Mouse (Mus musculus) layer of hippocampus, adult 9-10 months (tissue): ENCODE measurements around the gene Abca8a.
"Not testable (repeated sequence)": the region's sequence is repeated elsewhere in the genome, so short reads cannot be mapped to it uniquely, and the experiment has no call there.

Experiments used
- DNase-seq: peaks from one replicate; pipeline ENCODE4 v3.0.0; 2022; ENCODE audit warnings: low spot score

The Abca8a gene

DNA sequence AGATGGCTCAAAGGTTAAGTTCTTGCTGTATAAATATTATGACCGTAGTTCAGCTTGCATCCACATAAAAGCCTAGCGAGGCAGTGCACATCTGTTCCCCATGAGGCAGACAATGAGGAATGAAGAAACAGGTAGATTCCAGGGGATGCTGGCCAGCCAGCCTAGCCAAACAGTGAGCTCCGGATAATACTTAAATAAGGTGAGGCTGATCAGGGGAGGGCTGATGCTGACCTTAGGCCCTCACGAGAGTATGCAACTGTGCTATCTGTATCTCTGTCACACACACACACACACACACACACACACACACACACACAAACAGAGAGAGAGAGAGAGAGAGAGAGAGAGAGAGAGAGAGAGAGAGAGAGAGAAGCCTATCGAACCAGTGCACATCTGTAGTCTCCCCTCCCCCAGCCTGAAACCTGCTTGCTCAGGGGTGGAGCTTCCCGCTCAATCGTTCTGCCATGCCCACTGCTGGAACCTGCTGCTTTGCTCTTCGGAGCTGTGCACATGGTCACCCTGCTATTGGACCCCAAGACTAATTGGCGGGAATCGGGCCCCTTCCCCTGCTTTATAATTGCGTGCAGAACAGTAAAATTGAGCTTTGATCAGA, 108.2 kb downstream of the Abca8a start:
- not testable (repeated sequence) for DNase-seq

GRCm38 (mm10) chr11:109981872-109982271, 113.9 kb downstream of the Abca8a start:
- no peak for DNase-seq
